Mouse (Mus musculus): ENCODE results near the gene Nfix.

GRCm38 (mm10) chr8:84704867-84705831, 95.0 kb downstream of the Nfix start:
- TF ChIP-seq POLR2A (IDR thresholded peaks at IDR 0.05; ENCODE audit: low read depth, low read length) (no peak), CTCF (conservative IDR thresholded peaks at IDR 0.05; ENCODE audit: insufficient read depth, insufficient read length, low read depth, low read length) (no peak)

Data from kidney, adult 2 months (tissue).